Mouse (Mus musculus): ENCODE measurements around the gene Ufsp1. TPM values are rescaled to one million over a fixed set of nuclear protein-coding genes. Genes with fewer than 3 reads are reported as not detected.

Ufsp1 gene
- polyA plus RNA-seq, 1 experiment from 2014 or later: 8.6 TPM

DNA sequence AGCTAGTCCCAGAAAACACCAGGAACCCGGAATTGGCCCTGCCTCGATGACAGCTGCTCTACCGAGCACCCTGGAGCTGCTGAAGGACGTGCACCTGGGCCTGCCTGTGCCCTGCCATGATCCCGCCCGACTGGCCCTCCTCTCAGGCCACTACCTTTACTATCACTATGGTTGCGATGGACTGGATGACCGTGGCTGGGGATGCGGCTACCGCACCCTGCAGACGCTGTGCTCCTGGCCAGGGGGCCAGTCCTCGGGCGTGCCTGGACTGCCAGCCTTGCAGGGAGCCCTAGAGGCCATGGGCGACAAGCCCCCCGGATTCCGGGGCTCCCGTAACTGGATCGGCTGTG lies 290 bp downstream of the Ufsp1 start:
- Histone ChIP-seq H3K27ac (ENCODE audit: low read length) (peak overlapping the region; percentile 95), H3K4me1 (ENCODE audit: control insufficient read depth, insufficient read depth, low read length) (peaks cover 23% of the 10 kb centered on the region), H3K27me3 (ENCODE audit: control insufficient read depth, insufficient read depth, low read length) (peaks cover 6% of the 10 kb centered on the region; the same call in 1 of the 2 replicates), H3K9me3 (replicated peaks; ENCODE audit: control insufficient read depth, low read length) (no peaks in the 10 kb centered on the region), H3K36me3 (ENCODE audit: control insufficient read depth, insufficient read depth, low read length) (peaks cover 33% of the 10 kb centered on the region), H3K9ac (ENCODE audit: low read length) (peak overlapping the region; percentile 82), H3K4me3 (replicated peaks; ENCODE audit: low read length) (peak overlapping the region; percentile 53), H3K4me2 (ENCODE audit: low read depth, low read length) (peak overlapping the region; percentile 93)
- ATAC-seq (ENCODE audit: insufficient read depth, low FRiP score): peak; percentile 32; the same call in 1 of the 2 replicates
- 8% methylated on average over 18 of the region's 18 CpGs for whole genome bisulfite sequencing

DNA sequence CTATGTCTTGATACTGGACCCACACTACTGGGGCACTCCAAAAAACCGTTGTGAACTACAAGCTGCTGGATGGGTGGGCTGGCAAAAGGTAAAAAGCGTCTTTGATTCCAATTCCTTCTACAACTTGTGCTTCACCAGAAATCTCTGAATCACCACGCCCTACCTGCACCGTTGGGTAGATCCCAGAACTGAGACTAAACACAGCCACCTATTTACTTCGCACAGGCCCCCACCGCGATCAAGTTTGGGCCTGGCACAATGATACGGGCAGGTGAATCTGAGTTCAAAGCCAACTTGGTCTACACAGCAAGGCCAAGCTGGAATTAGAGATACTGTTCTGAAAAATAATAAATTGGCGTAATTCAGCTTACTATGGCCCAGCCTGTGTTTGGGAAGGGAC lies 867 bp downstream of the Ufsp1 start:
- Histone ChIP-seq H3K9ac (ENCODE audit: low read length) (peak overlapping the region; percentile 82), H3K9me3 (replicated peaks; ENCODE audit: control insufficient read depth, low read length) (no peaks in the 10 kb centered on the region), H3K27ac (ENCODE audit: low read length) (no peak overlapping the region), H3K27me3 (ENCODE audit: control insufficient read depth, insufficient read depth, low read length) (peaks cover 4% of the 10 kb centered on the region; the same call in 1 of the 2 replicates), H3K4me3 (replicated peaks; ENCODE audit: low read length) (peak overlapping the region; percentile 53; the same call in 1 of the 2 replicates), H3K36me3 (ENCODE audit: control insufficient read depth, insufficient read depth, low read length) (peaks cover 33% of the 10 kb centered on the region), H3K4me2 (ENCODE audit: low read depth, low read length) (peak overlapping the region; percentile 93), H3K4me1 (ENCODE audit: control insufficient read depth, insufficient read depth, low read length) (peaks cover 17% of the 10 kb centered on the region)
- no peak for ATAC-seq (ENCODE audit: insufficient read depth, low FRiP score)
- 73% methylated on average over 9 of the region's 9 CpGs for WGBS

GRCm38 (mm10) chr5:137295712-137296111 lies 1.3 kb downstream of the Ufsp1 start:
- Histone ChIP-seq H3K27ac (ENCODE audit: low read length) (no peak overlapping the region), H3K4me3 (replicated peaks; ENCODE audit: low read length) (no peak overlapping the region), H3K36me3 (ENCODE audit: control insufficient read depth, insufficient read depth, low read length) (peaks cover 33% of the 10 kb centered on the region), H3K4me2 (ENCODE audit: low read depth, low read length) (no peak overlapping the region), H3K9me3 (replicated peaks; ENCODE audit: control insufficient read depth, low read length) (no peaks in the 10 kb centered on the region), H3K4me1 (ENCODE audit: control insufficient read depth, insufficient read depth, low read length) (peaks cover 16% of the 10 kb centered on the region), H3K9ac (ENCODE audit: low read length) (no peak overlapping the region), H3K27me3 (ENCODE audit: control insufficient read depth, insufficient read depth, low read length) (peaks cover 3% of the 10 kb centered on the region; the same call in 1 of the 2 replicates)
- WGBS: 91% methylated on average over 15 of the region's 15 CpGs
- no peak for ATAC-seq (ENCODE audit: insufficient read depth, low FRiP score)

DNA sequence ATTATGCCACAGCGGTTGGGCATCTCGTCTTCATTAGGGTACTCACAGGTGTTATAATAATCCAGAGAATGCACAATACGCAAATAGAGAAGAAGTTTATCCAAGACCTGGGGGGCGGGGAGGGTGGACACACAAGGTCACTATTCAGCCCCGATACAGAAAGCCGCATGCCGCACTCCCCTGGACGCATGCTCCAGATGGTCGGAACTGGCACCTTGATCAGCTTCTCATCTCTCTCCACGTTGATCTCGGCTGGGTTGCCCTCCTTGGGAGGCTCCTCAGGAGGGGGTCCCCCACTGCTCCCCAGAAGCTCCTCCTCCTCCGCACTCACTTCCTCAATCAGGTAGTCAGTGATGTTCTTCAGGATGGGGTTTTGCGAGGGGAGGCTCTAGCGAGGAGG lies 2.7 kb downstream of the Ufsp1 start:
- H3K4me3 ChIP-seq (replicated peaks; ENCODE audit: low read length): no peak overlapping the region
- H3K9ac ChIP-seq (ENCODE audit: low read length): no peak overlapping the region
- H3K4me2 ChIP-seq (ENCODE audit: low read depth, low read length): no peak overlapping the region
- H3K4me1 ChIP-seq (ENCODE audit: control insufficient read depth, insufficient read depth, low read length): peaks cover 16% of the 10 kb centered on the region
- H3K36me3 ChIP-seq (ENCODE audit: control insufficient read depth, insufficient read depth, low read length): peaks cover 38% of the 10 kb centered on the region
- no peak overlapping the region for H3K27ac ChIP-seq (ENCODE audit: low read length)
- H3K9me3 ChIP-seq (replicated peaks; ENCODE audit: control insufficient read depth, low read length): no peaks in the 10 kb centered on the region
- H3K27me3 ChIP-seq (ENCODE audit: control insufficient read depth, insufficient read depth, low read length): no peaks in the 10 kb centered on the region; the same call in 1 of the 2 replicates
- ATAC-seq (ENCODE audit: insufficient read depth, low FRiP score): no peak
- 93% methylated on average over 14 of the region's 14 CpGs for WGBS

- H3K27me3 ChIP-seq (ENCODE audit: control insufficient read depth, insufficient read depth, low read length): no peaks in the 10 kb centered on the region
- H3K9ac ChIP-seq (ENCODE audit: low read length): no peak overlapping the region
- no peak for ATAC-seq (ENCODE audit: insufficient read depth, low FRiP score)
- 71% methylated on average over 7 of the region's 7 CpGs for WGBS
- peaks cover 45% of the 10 kb centered on the region for H3K36me3 ChIP-seq (ENCODE audit: control insufficient read depth, insufficient read depth, low read length)
- no peaks in the 10 kb centered on the region for H3K9me3 ChIP-seq (replicated peaks; ENCODE audit: control insufficient read depth, low read length)
- H3K4me2 ChIP-seq (ENCODE audit: low read depth, low read length): no peak overlapping the region
- H3K4me3 ChIP-seq (replicated peaks; ENCODE audit: low read length): no peak overlapping the region
- no peak overlapping the region for H3K27ac ChIP-seq (ENCODE audit: low read length)
- peaks cover 18% of the 10 kb centered on the region for H3K4me1 ChIP-seq (ENCODE audit: control insufficient read depth, insufficient read depth, low read length)
Measured at GRCm38 (mm10) chr5:137299240-137299639, 4.8 kb downstream of the Ufsp1 start.

DNA sequence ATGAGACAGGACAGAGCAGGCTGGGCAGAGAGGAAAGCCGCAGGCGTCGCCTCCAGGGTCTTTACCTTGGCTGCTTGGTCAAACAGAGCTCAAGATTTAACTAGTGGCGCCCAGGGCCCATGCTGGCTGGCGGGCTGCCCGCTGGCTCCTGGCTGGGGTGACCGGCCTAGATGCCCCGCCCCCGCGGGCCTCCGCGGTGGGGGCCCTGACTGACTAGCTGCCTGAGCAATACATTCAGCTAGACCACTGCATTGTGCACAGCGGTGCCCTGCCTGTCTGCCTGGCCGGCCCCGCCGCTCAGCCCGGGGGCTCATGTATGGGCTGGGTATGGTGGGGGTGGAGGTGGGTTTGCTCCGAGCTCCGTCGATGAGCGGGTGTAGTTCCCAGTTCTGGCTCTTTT lies 6.8 kb downstream of the Ufsp1 start:
- H3K27me3 ChIP-seq (ENCODE audit: control insufficient read depth, insufficient read depth, low read length): no peaks in the 10 kb centered on the region
- H3K36me3 ChIP-seq (ENCODE audit: control insufficient read depth, insufficient read depth, low read length): peaks cover 35% of the 10 kb centered on the region
- ATAC-seq (ENCODE audit: insufficient read depth, low FRiP score): peak; percentile 38; the same call in 1 of the 2 replicates
- peaks cover 25% of the 10 kb centered on the region for H3K4me1 ChIP-seq (ENCODE audit: control insufficient read depth, insufficient read depth, low read length)
- WGBS: 75% methylated on average over 21 of the region's 21 CpGs
- H3K27ac ChIP-seq (ENCODE audit: low read length): no peak overlapping the region
- no peak overlapping the region for H3K4me3 ChIP-seq (replicated peaks; ENCODE audit: low read length)
- H3K4me2 ChIP-seq (ENCODE audit: low read depth, low read length): no peak overlapping the region
- H3K9ac ChIP-seq (ENCODE audit: low read length): no peak overlapping the region
- no peaks in the 10 kb centered on the region for H3K9me3 ChIP-seq (replicated peaks; ENCODE audit: control insufficient read depth, low read length)

DNA sequence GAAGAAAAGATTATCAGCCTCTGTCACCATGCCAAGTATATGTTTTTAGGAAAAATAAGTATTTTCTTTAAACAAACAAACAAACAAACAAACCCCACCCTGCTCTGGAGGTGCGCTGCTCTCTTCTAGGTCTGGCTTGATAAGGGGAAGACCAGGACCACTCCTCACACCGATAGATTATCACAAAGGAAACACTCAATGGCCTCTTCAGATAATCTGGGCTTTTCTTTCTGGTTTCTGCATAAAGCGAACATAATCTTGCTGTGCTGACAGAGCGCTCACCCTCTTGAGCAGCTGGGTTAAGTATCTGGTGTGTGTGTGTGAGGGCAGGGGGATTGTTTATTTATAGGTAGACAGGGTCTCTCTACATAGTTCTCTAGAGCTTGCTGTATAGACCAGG lies 9.2 kb downstream of the Ufsp1 start:
- Histone ChIP-seq H3K27me3 (ENCODE audit: control insufficient read depth, insufficient read depth, low read length) (no peaks in the 10 kb centered on the region), H3K27ac (ENCODE audit: low read length) (no peak overlapping the region), H3K4me1 (ENCODE audit: control insufficient read depth, insufficient read depth, low read length) (peaks cover 26% of the 10 kb centered on the region), H3K4me2 (ENCODE audit: low read depth, low read length) (no peak overlapping the region), H3K9me3 (replicated peaks; ENCODE audit: control insufficient read depth, low read length) (no peaks in the 10 kb centered on the region), H3K9ac (ENCODE audit: low read length) (peak overlapping the region; percentile 18; the same call in 1 of the 2 replicates), H3K4me3 (replicated peaks; ENCODE audit: low read length) (no peak overlapping the region), H3K36me3 (ENCODE audit: control insufficient read depth, insufficient read depth, low read length) (peaks cover 19% of the 10 kb centered on the region)
- no peak for ATAC-seq (ENCODE audit: insufficient read depth, low FRiP score)
- 65% methylated on average over 4 of the region's 4 CpGs for WGBS

- Histone ChIP-seq H3K4me2 (ENCODE audit: low read depth, low read length) (no peak overlapping the region), H3K27me3 (ENCODE audit: control insufficient read depth, insufficient read depth, low read length) (no peaks in the 10 kb centered on the region), H3K36me3 (ENCODE audit: control insufficient read depth, insufficient read depth, low read length) (peaks cover 25% of the 10 kb centered on the region), H3K9ac (ENCODE audit: low read length) (peak overlapping the region; percentile 18; the same call in 1 of the 2 replicates), H3K4me3 (replicated peaks; ENCODE audit: low read length) (no peak overlapping the region), H3K4me1 (ENCODE audit: control insufficient read depth, insufficient read depth, low read length) (peaks cover 26% of the 10 kb centered on the region), H3K9me3 (replicated peaks; ENCODE audit: control insufficient read depth, low read length) (no peaks in the 10 kb centered on the region), H3K27ac (ENCODE audit: low read length) (no peak overlapping the region)
- no peak for ATAC-seq (ENCODE audit: insufficient read depth, low FRiP score)
- 59% methylated on average over 3 of the region's 3 CpGs for whole genome bisulfite sequencing
Measured at GRCm38 (mm10) chr5:137304165-137304564, 9.7 kb downstream of the Ufsp1 start.

- Histone ChIP-seq H3K4me3 (replicated peaks; ENCODE audit: low read length) (no peak overlapping the region; the same call in 1 of the 2 replicates), H3K9me3 (replicated peaks; ENCODE audit: control insufficient read depth, low read length) (no peaks in the 10 kb centered on the region), H3K4me2 (ENCODE audit: low read depth, low read length) (peak overlapping the region; percentile 60), H3K27me3 (ENCODE audit: control insufficient read depth, insufficient read depth, low read length) (no peaks in the 10 kb centered on the region), H3K27ac (ENCODE audit: low read length) (no peak overlapping the region), H3K9ac (ENCODE audit: low read length) (peak overlapping the region; percentile 53), H3K36me3 (ENCODE audit: control insufficient read depth, insufficient read depth, low read length) (peaks cover 27% of the 10 kb centered on the region), H3K4me1 (ENCODE audit: control insufficient read depth, insufficient read depth, low read length) (peaks cover 26% of the 10 kb centered on the region)
- 50% methylated on average over 4 of the region's 4 CpGs for WGBS
- no peak for ATAC-seq (ENCODE audit: insufficient read depth, low FRiP score)
Measured at GRCm38 (mm10) chr5:137304816-137305215, 10.4 kb downstream of the Ufsp1 start.
